Comparison of ENCODE assay signal across 21 mouse cellular contexts in genomic region chr6:14239151-14239550, GRCm38 (mm10).
"Had no signal": no experiment of that assay in that cellular context is flagged by ENCODE, and none has a peak within 500 bp of the region (broad histone marks: within the 10 kb centered on the region; RNA-seq: fewer than 3 reads in every experiment).

No protein-coding gene starts in this region.

- H3K4me3 ChIP-seq: limb, embryonic 12.5 days; limb, embryonic 15.5 days; midbrain, embryonic 12.5 days; midbrain, embryonic 15.5 days; neural tube, embryonic 12.5 days; neural tube, embryonic 15.5 days; stomach, embryonic 15.5 days had no signal

- ATAC-seq: liver, postnatal 0 days; lung, postnatal 0 days; midbrain, embryonic 15.5 days had no signal

- DNase-seq: kidney, adult 18-20 months; kidney, adult 9 months; kidney, postnatal 14 days; kidney, postnatal 4 days; liver, postnatal 0 days; lung, embryonic 14.5 days; right cerebral cortex, postnatal 25 days; spleen, adult 18-20 months; thymus, adult 18-20 months; thymus, postnatal 36 days had no signal

- H3K36me3 ChIP-seq: limb, embryonic 12.5 days; limb, embryonic 15.5 days; midbrain, embryonic 12.5 days; midbrain, embryonic 15.5 days; neural tube, embryonic 12.5 days; neural tube, embryonic 15.5 days; stomach, embryonic 15.5 days had no signal

- H3K27me3 ChIP-seq: limb, embryonic 12.5 days; limb, embryonic 15.5 days; midbrain, embryonic 12.5 days; midbrain, embryonic 15.5 days; neural tube, embryonic 12.5 days; neural tube, embryonic 15.5 days; stomach, embryonic 15.5 days had no signal

- H3K9me3 ChIP-seq: limb, embryonic 12.5 days; limb, embryonic 15.5 days; midbrain, embryonic 12.5 days; midbrain, embryonic 15.5 days; neural tube, embryonic 12.5 days; neural tube, embryonic 15.5 days; stomach, embryonic 15.5 days had no signal

- H3K4me1 ChIP-seq: limb, embryonic 12.5 days; limb, embryonic 15.5 days; midbrain, embryonic 12.5 days; midbrain, embryonic 15.5 days; neural tube, embryonic 12.5 days; neural tube, embryonic 15.5 days; stomach, embryonic 15.5 days had no signal

- H3K9ac ChIP-seq: limb, embryonic 12.5 days; limb, embryonic 15.5 days; liver, embryonic 14.5 days; liver, postnatal 0 days; lung, embryonic 14.5 days; midbrain, embryonic 12.5 days; midbrain, embryonic 15.5 days; neural tube, embryonic 12.5 days; neural tube, embryonic 15.5 days; stomach, embryonic 15.5 days had no signal

- H3K4me2 ChIP-seq: limb, embryonic 12.5 days; limb, embryonic 15.5 days; liver, embryonic 11.5 days; lung, embryonic 14.5 days; midbrain, embryonic 12.5 days; midbrain, embryonic 15.5 days; neural tube, embryonic 12.5 days; neural tube, embryonic 15.5 days; stomach, embryonic 15.5 days had no signal

- H3K27ac ChIP-seq: limb, embryonic 12.5 days; limb, embryonic 15.5 days; liver, embryonic 14.5 days; macrophage; midbrain, embryonic 12.5 days; midbrain, embryonic 15.5 days; neural tube, embryonic 12.5 days; neural tube, embryonic 15.5 days; stomach, embryonic 15.5 days had no signal
